Mouse (Mus musculus): ENCODE measurements around the gene Bri3.

GRCm38 (mm10) chr5:144279926-144280325 is 35.7 kb downstream of the Bri3 start:
- no peak for TF ChIP-seq CTCF (IDR thresholded peaks at IDR 0.05)
- TF ChIP-seq EP300 (IDR thresholded peaks at IDR 0.05; ENCODE audit: insufficient read depth, low read depth, low read length) = no peak
- TF ChIP-seq POLR2A (IDR thresholded peaks at IDR 0.05; ENCODE audit: insufficient read depth, low read depth, low read length) = no peak
